Mouse (Mus musculus) G1E (cell line): ENCODE results near the gene Pfkm.

Experiments used
- CTCF ChIP-seq: IDR thresholded peaks from 2 replicates; pipeline ENCODE4 v1.5.1; 2012; ENCODE audit warnings: low read depth, low read length, inconsistent platforms, mixed read lengths
- GATA1 ChIP-seq: IDR thresholded peaks from 2 replicates; pipeline ENCODE4 v1.6.1; 2012; ENCODE audit warnings: borderline replicate concordance, low read length, inconsistent platforms, mixed read lengths
- GATA2 ChIP-seq: IDR thresholded peaks from 2 replicates; pipeline ENCODE4 v1.6.1; 2012; ENCODE audit warnings: low read depth, low read length, inconsistent platforms, borderline replicate concordance
- POLR2AphosphoS5 ChIP-seq: IDR thresholded peaks from 2 replicates; pipeline ENCODE4 v1.6.1; 2012; ENCODE audit warnings: low read depth, low read length, inconsistent platforms; ENCODE audit not compliant: insufficient replicate concordance
- TAL1 ChIP-seq: conservative IDR thresholded peaks from 2 replicates; pipeline ENCODE4 v1.6.1; 2012; ENCODE audit warnings: low read depth, low read length, inconsistent platforms, mixed read lengths

DNA sequence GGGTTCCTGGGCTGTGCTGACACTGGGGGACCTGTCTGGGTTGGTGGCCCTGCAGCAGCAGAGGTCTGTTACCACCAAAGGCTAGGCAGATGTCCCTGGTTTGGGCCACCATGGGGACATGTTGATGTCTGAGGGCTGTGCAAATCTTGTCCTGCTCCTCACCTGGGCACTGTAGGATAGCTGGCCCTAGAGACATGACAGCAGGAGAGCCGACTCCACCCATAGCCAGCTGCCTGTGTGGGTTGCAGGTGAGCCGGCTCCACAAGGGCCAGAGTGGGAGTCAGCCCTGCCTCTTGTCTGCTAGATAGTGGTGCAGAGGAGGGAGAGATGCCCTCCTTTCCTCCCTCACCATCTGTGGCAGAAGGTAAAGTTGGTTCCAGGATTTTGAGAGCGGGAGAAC is 22.0 kb upstream of the Pfkm start:
- no peak for TF ChIP-seq CTCF
- TF ChIP-seq POLR2AphosphoS5: no peak
- no peak for TF ChIP-seq GATA1
- no peak for TF ChIP-seq TAL1
- no peak for TF ChIP-seq GATA2
